Mouse (Mus musculus) spleen, postnatal 36 days (tissue): ENCODE data around the gene Elovl5.

ENCODE experiments used
- DNase-seq, 2 experiments: peaks; one replicate each; pipeline ENCODE4 v3.0.0; 2022; ENCODE audit warnings: low spot score in 2 of 2, mixed read lengths in 1 of 2

Elovl5 gene

DNA sequence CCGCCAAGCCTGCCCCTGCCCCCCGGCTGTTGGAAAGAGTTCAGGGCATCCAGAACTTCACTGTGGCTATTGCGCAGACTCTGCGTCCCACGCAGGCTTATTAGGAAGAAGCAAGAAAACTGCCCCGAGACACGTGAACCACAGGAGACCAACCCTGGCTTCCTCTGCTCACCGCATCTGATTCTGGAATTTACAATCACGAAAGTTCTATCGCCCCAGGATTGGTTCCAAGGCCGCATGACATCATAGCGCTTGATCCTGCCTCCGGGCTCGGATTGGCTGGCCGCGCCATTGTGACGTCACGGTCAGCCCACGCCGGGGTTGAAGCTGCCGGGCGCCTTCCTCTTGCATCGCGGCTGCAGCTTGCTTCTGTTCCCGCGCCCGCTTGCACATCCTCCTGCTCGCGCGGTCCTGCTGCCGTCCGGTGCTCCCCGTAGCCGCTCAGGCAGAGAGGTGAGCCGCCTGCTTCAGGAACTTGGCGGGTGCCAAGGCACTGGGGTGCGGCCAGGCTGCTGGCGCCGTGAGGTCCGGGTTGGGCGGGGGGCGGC lies at the start of gene Elovl5:
Gene Elovl5 (plus strand): TSS at position 291 of the 548 bp plus-strand sequence.
- peak; percentile 94 to 97 for DNase-seq

- DNase-seq: no peak
Measured at GRCm38 (mm10) chr9:77891501-77891900, 25.7 kb upstream of the Elovl5 start.

DNA sequence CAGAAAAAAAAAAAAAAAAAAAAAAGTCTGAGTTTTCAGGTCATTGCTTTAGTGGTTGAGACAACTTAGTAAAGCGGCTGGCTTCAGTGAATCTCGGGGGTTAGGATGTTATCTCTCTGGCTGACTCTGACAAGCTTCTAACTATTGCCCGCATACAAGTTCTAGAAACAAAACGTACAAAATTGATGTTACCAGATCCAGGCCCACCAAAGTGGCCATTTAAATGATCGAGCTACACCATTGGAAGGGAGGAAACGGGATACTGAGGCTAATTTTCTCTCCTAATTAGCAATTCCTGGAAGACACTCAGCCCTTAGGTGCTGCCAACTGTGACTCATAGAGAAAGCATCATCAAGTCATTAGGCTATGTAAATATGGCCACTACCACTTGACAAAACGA lies 18.6 kb upstream of the Elovl5 start:
- no peak for DNase-seq

- DNase-seq: no peak
Measured at GRCm38 (mm10) chr9:77904133-77904532, 13.0 kb upstream of the Elovl5 start.

- DNase-seq: peak; percentile 51 to 58
Measured at GRCm38 (mm10) chr9:77909572-77910269, 7.4 kb upstream of the Elovl5 start.

GRCm38 (mm10) chr9:77910270-77911240 lies 6.6 kb upstream of the Elovl5 start:
- peak; percentile 93 to 94 for DNase-seq

DNA sequence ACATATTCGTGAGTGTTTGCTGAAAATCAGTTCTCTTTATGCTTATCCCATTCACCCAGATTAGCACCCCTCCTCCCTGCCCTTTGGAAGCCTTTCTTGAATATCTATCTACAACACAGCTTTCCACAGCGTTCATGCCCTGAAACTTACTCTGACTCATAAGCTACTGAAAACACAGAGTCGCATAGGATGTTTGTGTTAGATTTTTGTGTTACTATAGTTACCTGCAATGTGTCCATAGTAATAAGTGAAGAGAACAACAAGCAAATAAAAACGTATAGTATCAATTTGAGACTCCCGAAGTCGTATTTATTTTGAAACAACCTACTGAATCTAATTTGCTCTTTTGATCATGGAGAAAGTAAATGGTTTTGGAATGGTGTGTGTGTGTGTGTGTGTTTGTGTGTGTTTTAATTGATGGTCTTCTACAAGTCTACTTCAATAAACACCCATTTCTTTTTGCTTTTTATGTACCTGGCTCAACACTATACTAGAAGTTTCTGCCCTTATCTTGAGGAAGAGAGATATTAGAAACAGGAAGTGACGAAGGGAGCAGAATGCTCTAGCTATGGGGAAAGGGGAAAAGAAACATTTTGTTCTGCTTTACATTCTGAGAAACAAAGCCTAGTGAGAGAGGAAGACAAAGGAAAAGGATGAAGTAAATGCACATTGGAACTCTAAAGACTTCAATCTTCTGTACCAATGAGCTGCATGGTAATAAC lies 5.5 kb upstream of the Elovl5 start:
- peak; percentile 19 to 51 for DNase-seq

DNA sequence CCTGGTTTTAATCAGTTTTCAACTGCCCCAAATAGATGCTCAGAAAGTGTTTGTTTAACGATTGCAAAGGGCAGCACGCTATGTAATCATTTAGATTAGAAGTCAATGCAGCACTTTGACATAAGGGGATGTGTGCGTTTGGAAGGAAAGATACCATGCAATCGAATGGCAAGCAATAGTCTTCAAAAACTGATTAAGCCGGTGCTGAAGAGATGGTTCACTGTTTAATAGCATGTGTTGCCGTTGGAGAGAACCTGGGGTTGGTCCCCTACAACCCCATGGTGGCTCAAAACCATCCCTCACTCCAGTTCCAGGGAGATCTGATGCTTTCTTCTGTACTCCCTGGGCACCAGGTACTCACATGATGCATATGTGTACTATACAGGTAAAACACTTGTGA lies 4.9 kb upstream of the Elovl5 start:
- DNase-seq: no peak

- no peak for DNase-seq
Measured at GRCm38 (mm10) chr9:77914616-77915015, 2.5 kb upstream of the Elovl5 start.

DNA sequence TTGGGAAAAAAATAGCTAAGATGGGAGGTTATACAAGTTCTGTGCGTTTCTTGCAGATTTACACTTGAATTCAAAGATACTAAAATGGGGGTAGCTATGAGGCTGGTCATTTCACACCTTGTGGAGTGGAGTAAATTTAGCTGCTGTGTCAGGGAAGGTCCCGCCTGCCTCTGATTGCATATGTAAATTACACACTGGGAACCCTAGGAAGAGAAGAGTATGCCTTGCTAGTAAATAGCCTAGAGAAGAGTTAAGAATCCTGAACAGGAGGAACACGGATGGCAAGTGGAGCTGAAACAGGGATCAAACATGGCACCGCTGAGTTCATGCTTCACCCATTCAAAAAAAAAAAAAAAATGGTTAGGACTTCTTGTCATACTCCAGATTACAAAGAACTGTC lies 1.4 kb upstream of the Elovl5 start:
- no peak for DNase-seq

DNA sequence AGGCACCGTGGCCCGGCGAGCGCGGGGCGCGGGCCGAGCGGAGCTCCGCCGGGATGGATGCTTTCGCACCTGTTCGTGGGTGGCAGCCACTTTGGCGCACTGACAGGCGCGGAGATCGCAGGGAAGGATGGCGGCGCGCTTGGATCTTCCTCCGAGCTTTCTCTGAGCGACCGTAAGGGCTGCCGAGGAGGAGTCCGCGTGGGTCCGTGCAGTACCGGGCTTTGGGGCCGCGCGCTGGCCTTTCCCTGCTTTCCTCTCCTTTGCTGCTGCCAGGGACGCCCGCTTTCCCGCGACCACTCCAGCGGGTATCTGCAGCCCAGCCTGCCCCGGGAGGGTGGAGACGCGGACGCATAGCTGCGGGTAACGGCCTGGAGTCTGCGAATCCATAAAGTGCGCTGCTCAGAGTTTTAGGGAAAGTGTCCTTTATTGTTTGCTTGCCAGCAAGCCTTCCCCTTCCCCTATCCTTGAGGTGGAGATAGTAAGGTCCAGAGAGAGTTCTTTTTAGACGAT lies 513 bp downstream of the Elovl5 start:
- DNase-seq: no peak

DNA sequence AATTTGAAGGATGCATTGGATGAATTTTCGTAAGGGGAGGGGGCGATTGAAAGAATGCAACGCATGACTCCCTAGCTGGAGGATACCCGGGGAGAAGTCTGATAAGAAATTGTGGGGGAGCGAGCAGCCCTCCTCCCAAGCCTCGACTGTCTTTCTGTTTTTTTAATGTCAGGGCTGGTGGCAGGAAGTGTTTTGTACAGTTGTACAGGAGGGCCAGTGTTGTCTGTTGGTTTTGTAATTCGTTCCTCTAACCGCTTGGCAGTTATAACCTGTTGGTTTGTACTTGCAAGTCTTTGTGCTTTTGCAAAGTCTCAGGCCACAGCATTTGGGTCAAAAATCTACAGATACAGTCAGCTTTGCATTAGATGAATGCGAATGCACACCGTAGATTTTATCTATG lies 1.0 kb downstream of the Elovl5 start:
- peak; percentile 24 to 34 for DNase-seq

- no peak for DNase-seq
Measured at GRCm38 (mm10) chr9:77918961-77919670, 2.0 kb downstream of the Elovl5 start.

- no peak for DNase-seq
Measured at GRCm38 (mm10) chr9:77920481-77920880, 3.3 kb downstream of the Elovl5 start.

- no peak for DNase-seq
Measured at GRCm38 (mm10) chr9:77921366-77922260, 4.4 kb downstream of the Elovl5 start.

GRCm38 (mm10) chr9:77923774-77924173 lies 6.6 kb downstream of the Elovl5 start:
- DNase-seq: no peak

- no peak for DNase-seq
Measured at GRCm38 (mm10) chr9:77924199-77924598, 7.0 kb downstream of the Elovl5 start.

GRCm38 (mm10) chr9:77926151-77926550 lies 9.0 kb downstream of the Elovl5 start:
- no peak for DNase-seq

DNA sequence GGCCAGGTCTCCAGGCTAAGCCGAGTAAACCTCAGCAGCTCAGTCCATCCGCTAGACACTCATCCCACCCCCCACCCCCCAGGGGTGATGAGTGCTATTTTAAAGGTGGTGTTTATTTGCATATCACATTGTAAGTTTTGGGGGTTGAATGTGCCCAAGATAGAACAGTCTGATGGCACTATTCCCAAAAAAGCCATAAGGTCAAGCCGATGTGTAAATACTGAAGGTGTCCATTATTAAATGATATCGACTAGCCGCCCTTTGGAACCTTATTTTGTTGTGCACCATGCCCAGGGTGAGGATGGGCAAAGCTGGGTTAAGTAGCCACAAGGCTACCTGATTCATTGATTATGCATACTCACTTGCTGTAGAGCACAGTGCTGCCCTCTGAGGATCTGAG lies 9.7 kb downstream of the Elovl5 start:
- no peak for DNase-seq

- no peak for DNase-seq
Measured at GRCm38 (mm10) chr9:77927431-77927830, 10.3 kb downstream of the Elovl5 start.
